Mouse (Mus musculus): ENCODE data around the gene Notch1. TPM values are rescaled to one million over a fixed set of nuclear protein-coding genes. Genes with fewer than 3 reads are reported as not detected.
A peak's percentile ranks its signal among the peaks of the same experiment; 100 is the strongest.

Gene Notch1
- polyA plus RNA-seq, 1 experiment from 2014 or later = 48.2 TPM

DNA sequence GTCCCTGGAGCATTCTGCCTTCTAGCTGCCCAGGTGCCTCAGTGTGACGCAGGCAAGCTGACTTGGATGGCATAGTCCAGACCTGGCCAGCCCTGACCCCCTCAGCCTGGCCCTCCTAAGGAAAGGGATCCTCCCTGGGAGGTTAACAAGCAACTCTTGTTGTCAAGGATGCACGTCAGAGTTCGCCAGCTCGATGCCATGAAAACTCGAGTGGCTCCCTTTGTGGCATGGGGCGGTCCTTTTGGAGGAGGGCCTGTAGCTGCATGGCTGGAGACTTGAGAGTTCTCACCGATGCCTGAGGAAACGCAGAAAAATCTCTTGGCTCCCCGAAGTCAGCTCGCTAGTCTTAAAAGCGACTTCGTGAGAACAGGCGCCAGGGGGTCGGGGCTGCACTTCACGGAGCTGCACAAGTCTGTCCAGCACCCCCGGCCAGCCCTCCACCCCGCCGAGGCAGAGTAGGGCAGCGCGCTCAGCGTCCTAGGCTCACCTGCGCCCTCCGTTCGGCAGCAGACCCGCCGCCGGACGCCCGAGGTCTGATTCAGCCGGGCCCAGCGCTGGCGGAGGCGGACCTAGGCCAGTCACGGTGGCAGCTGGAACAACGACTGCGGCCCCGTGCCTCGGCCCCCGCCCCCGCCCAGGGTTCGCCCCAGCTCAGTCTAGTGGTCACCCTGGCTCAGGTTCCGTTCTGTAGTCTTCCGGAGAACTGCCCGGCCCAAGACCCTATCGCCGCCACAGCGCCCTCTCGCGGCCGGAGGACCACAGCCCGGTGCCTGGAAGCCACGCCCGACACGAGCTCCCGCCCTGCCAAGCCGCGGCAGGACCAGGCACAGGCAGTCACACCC is 107.7 kb downstream of the Notch1 start, which contains the start of gene Inpp5e:
Inpp5e (minus strand) TSS at position 689 of the 842 bp plus-strand sequence.
- H3K4me1 ChIP-seq = peaks cover 38% of the 10 kb centered on the region
- peak within 1 kb of the TSS; percentile 26; the same call in 1 of the 2 replicates for H3K27ac ChIP-seq
- H3K27me3 ChIP-seq (replicated peaks) = no peaks in the 10 kb centered on the region
- peak within 1 kb of the TSS; percentile 92 for H3K9ac ChIP-seq
- peak within 1 kb of the TSS; percentile 92 for H3K4me3 ChIP-seq
- ATAC-seq (ENCODE audit: low FRiP score, low read depth) = peak; percentile 94
- under 1% methylated on average over 57 of the region's 57 CpGs for WGBS
- H3K4me2 ChIP-seq (replicated peaks) = peak within 1 kb of the TSS; percentile 81
- no peaks in the 10 kb centered on the region for H3K9me3 ChIP-seq
- peaks cover 46% of the 10 kb centered on the region for H3K36me3 ChIP-seq

Small RNA genes within 50 kb of the gene (microRNA-seq; reads per million reads assigned to microRNA genes)
- gene Mir6996 = 2.4 reads per million, percentile 4 among the genes with 10 or more reads in this experiment

Other genes with a start within 250 kb of the Notch1 start
- gene Ccdc187, start 222.1 kb downstream of the Notch1 start, polyA plus RNA-seq (2016; fragmentation: Nextera tagmentation; extraction: Ambion mirVana) = 0.10 and 0.11 TPM in 2 replicates
- 112 and 118 TPM in 2 replicates for gene Gpsm1, start 201.1 kb downstream of the Notch1 start, polyA plus RNA-seq (2016; fragmentation: Nextera tagmentation; extraction: Ambion mirVana)
- 36.1 and 36.3 TPM in 2 replicates for gene Dnlz, start 164.6 kb downstream of the Notch1 start, polyA plus RNA-seq (2016; fragmentation: Nextera tagmentation; extraction: Ambion mirVana)
- gene Card9, start 155.7 kb downstream of the Notch1 start, polyA plus RNA-seq (2016; fragmentation: Nextera tagmentation; extraction: Ambion mirVana) = 1.0 and 1.7 TPM in 2 replicates
- gene Snapc4, start 136.0 kb downstream of the Notch1 start, polyA plus RNA-seq (2016; fragmentation: Nextera tagmentation; extraction: Ambion mirVana) = 33.4 and 34.6 TPM in 2 replicates
- gene Entr1, start 127.3 kb downstream of the Notch1 start, polyA plus RNA-seq (2016; fragmentation: Nextera tagmentation; extraction: Ambion mirVana) = 177 and 180 TPM in 2 replicates
- gene Pmpca, start 127.3 kb downstream of the Notch1 start, polyA plus RNA-seq (2016; fragmentation: Nextera tagmentation; extraction: Ambion mirVana) = 113 and 115 TPM in 2 replicates
- gene Inpp5e, start 107.5 kb downstream of the Notch1 start, polyA plus RNA-seq (2016; fragmentation: Nextera tagmentation; extraction: Ambion mirVana) = 29.7 and 32.7 TPM in 2 replicates
- 26.0 and 26.3 TPM in 2 replicates for gene Sec16a, start 71.4 kb downstream of the Notch1 start, polyA plus RNA-seq (2016; fragmentation: Nextera tagmentation; extraction: Ambion mirVana)
- gene Egfl7, start 63.4 kb upstream of the Notch1 start, polyA plus RNA-seq (2016; fragmentation: Nextera tagmentation; extraction: Ambion mirVana) = 74.8 and 76.1 TPM in 2 replicates
- not detected in 2 replicates for gene Gm20532, start 70.0 kb upstream of the Notch1 start, polyA plus RNA-seq (2016; fragmentation: Nextera tagmentation; extraction: Ambion mirVana)
- gene Agpat2, start 87.8 kb upstream of the Notch1 start, polyA plus RNA-seq (2016; fragmentation: Nextera tagmentation; extraction: Ambion mirVana) = 7.1 TPM in 2 replicates
- 66.1 and 76.2 TPM in 2 replicates for gene Fam69b, start 111.8 kb upstream of the Notch1 start, polyA plus RNA-seq (2016; fragmentation: Nextera tagmentation; extraction: Ambion mirVana)
- not detected in 2 replicates for gene Lcn4, start 154.6 kb upstream of the Notch1 start, polyA plus RNA-seq (2016; fragmentation: Nextera tagmentation; extraction: Ambion mirVana)

Measured in neural tube, embryonic 12.5 days (tissue).